Mouse (Mus musculus) hindbrain, embryonic 16.5 days (tissue): ENCODE measurements around the gene Sart3. TPM values are rescaled to one million over a fixed set of nuclear protein-coding genes. Genes with fewer than 3 reads are reported as not detected.

Experiments used
- ATAC-seq: fragments of 200-750 bp; cut with Nextera tagmentation; 2 replicates; pipeline ENCODE4 v1.8.0; 2017; ENCODE audit warnings: moderate TSS enrichment, moderate library complexity
- H3K27ac ChIP-seq: fragments of 300-500 bp; sonication (generic); 2 replicates; pipeline ENCODE4 v1.5.1; 2014; ENCODE audit warnings: low read depth, mild to moderate bottlenecking, control low read depth, low read length, moderate library complexity
- H3K27me3 ChIP-seq: fragments of 300-500 bp; sonication (generic); replicated peaks from 2 replicates; pipeline ENCODE4 v1.6.1; 2014; ENCODE audit warnings: low read length; ENCODE audit not compliant: control insufficient read depth, insufficient read depth
- H3K36me3 ChIP-seq: fragments of 300-500 bp; sonication (generic); 2 replicates; pipeline ENCODE4 v1.6.1; 2014; ENCODE audit warnings: mild to moderate bottlenecking, low read length, moderate library complexity, mixed read lengths; ENCODE audit not compliant: control insufficient read depth, insufficient read depth
- H3K4me1 ChIP-seq: fragments of 300-500 bp; sonication (generic); 2 replicates; pipeline ENCODE4 v1.6.1; 2014; ENCODE audit warnings: low read depth, low read length; ENCODE audit not compliant: control insufficient read depth, insufficient read depth
- H3K4me2 ChIP-seq: fragments of 300-500 bp; sonication (generic); 2 replicates; pipeline ENCODE4 v1.6.1; 2014; ENCODE audit warnings: mild to moderate bottlenecking, low read length, control low read depth, moderate library complexity
- H3K4me3 ChIP-seq: fragments of 300-500 bp; sonication (generic); 2 replicates; pipeline ENCODE4 v1.5.1; 2014; ENCODE audit warnings: mild to moderate bottlenecking, low read length, control low read depth, moderate library complexity
- H3K9ac ChIP-seq: fragments of 300-500 bp; sonication (generic); 2 replicates; pipeline ENCODE4 v1.6.1; 2014; ENCODE audit warnings: low read depth, mild to moderate bottlenecking, control low read depth, low read length, moderate library complexity
- H3K9me3 ChIP-seq: fragments of 300-500 bp; sonication (generic); 2 replicates; pipeline ENCODE4 v1.6.1; 2014; ENCODE audit warnings: mild to moderate bottlenecking, low read length, moderate library complexity; ENCODE audit not compliant: control insufficient read depth
- WGBS: fragments of 180-500 bp; shearing (Covaris S2); extraction: QIAGEN DNeasy Blood & Tissue Kit; methylation state at CpG from one replicate; pipeline ENCODE4 v1.1.7; 2014; 5-methylcytosine and 5-hydroxymethylcytosine counted together
- polyA plus RNA-seq: library from polyadenylated mRNA; unstranded; fragments of >200 nt; fragmentation: Nextera tagmentation; extraction: Ambion mirVana; gene quantifications from 2 replicates; pipeline ENCODE4 v1.2.1, GENCODE M21; 2015

The Sart3 gene
- polyA plus RNA-seq, 1 experiment from 2014 or later = 37.7 TPM

- Histone ChIP-seq H3K9ac (no peak overlapping the region), H3K36me3 (no peaks in the 10 kb centered on the region), H3K4me2 (no peak overlapping the region), H3K27me3 (no peaks in the 10 kb centered on the region; the same call in 1 of the 2 replicates), H3K4me3 (no peak overlapping the region), H3K27ac (no peak overlapping the region), H3K9me3 (0 out of 2 replicates have a peak, but pooled peaks cover 4% of the 10 kb centered on the region), H3K4me1 (no peaks in the 10 kb centered on the region)
- no peak for ATAC-seq
- 92% methylated on average over 4 of the region's 4 CpGs for WGBS
Measured at GRCm38 (mm10) chr5:113810111-113810510, 37.8 kb upstream of the Sart3 start.

GRCm38 (mm10) chr5:113808177-113808576 lies 35.9 kb upstream of the Sart3 start:
- H3K9me3 ChIP-seq = 0 out of 2 replicates have a peak, but pooled peaks cover 4% of the 10 kb centered on the region
- ATAC-seq = no peak
- H3K36me3 ChIP-seq = no peaks in the 10 kb centered on the region
- H3K4me1 ChIP-seq = no peaks in the 10 kb centered on the region
- no peak overlapping the region for H3K4me3 ChIP-seq
- H3K4me2 ChIP-seq = no peak overlapping the region
- 80% methylated on average over 2 of the region's 2 CpGs for WGBS
- H3K9ac ChIP-seq = no peak overlapping the region
- no peak overlapping the region for H3K27ac ChIP-seq
- no peaks in the 10 kb centered on the region for H3K27me3 ChIP-seq

GRCm38 (mm10) chr5:113807712-113808111 lies 35.4 kb upstream of the Sart3 start:
- Histone ChIP-seq H3K36me3 (no peaks in the 10 kb centered on the region), H3K27me3 (no peaks in the 10 kb centered on the region), H3K27ac (no peak overlapping the region), H3K4me1 (no peaks in the 10 kb centered on the region), H3K9ac (no peak overlapping the region), H3K9me3 (0 out of 2 replicates have a peak, but pooled peaks cover 4% of the 10 kb centered on the region), H3K4me3 (no peak overlapping the region), H3K4me2 (no peak overlapping the region)
- no peak for ATAC-seq
- WGBS = 56% methylated on average over 9 of the region's 9 CpGs

- Histone ChIP-seq H3K36me3 (no peaks in the 10 kb centered on the region), H3K27ac (no peak overlapping the region), H3K27me3 (no peaks in the 10 kb centered on the region), H3K9ac (no peak overlapping the region), H3K4me1 (no peaks in the 10 kb centered on the region), H3K9me3 (0 out of 2 replicates have a peak, but pooled peaks cover 4% of the 10 kb centered on the region), H3K4me3 (no peak overlapping the region), H3K4me2 (no peak overlapping the region)
- no peak for ATAC-seq
- WGBS = 36% methylated on average over 10 of the region's 10 CpGs
Measured at GRCm38 (mm10) chr5:113806414-113806813, 34.1 kb upstream of the Sart3 start.

GRCm38 (mm10) chr5:113805301-113805700 lies 33.0 kb upstream of the Sart3 start:
- H3K4me3 ChIP-seq = no peak overlapping the region
- no peak overlapping the region for H3K9ac ChIP-seq
- H3K4me1 ChIP-seq = no peaks in the 10 kb centered on the region
- H3K36me3 ChIP-seq = no peaks in the 10 kb centered on the region
- no peak overlapping the region for H3K4me2 ChIP-seq
- no peak for ATAC-seq
- H3K27ac ChIP-seq = no peak overlapping the region
- 89% methylated on average over 9 of the region's 9 CpGs for WGBS
- no peaks in the 10 kb centered on the region for H3K27me3 ChIP-seq
- H3K9me3 ChIP-seq = no peaks in the 10 kb centered on the region

- no peaks in the 10 kb centered on the region for H3K4me1 ChIP-seq
- no peaks in the 10 kb centered on the region for H3K36me3 ChIP-seq
- H3K9ac ChIP-seq = no peak overlapping the region
- H3K4me2 ChIP-seq = no peak overlapping the region
- no peak for ATAC-seq
- WGBS = 64% methylated on average over 7 of the region's 7 CpGs
- no peaks in the 10 kb centered on the region for H3K9me3 ChIP-seq
- no peaks in the 10 kb centered on the region for H3K27me3 ChIP-seq
- no peak overlapping the region for H3K4me3 ChIP-seq
- H3K27ac ChIP-seq = no peak overlapping the region
Measured at GRCm38 (mm10) chr5:113804395-113804966, 32.2 kb upstream of the Sart3 start.

GRCm38 (mm10) chr5:113800280-113800679 lies 28.0 kb upstream of the Sart3 start, which contains the start of gene Tmem119:
Gene Tmem119, minus strand, starts transcription at chr5:113800516.
- Histone ChIP-seq H3K4me1 (no peaks in the 10 kb centered on the region), H3K27me3 (peaks cover 3% of the 10 kb centered on the region; the same call in 1 of the 2 replicates), H3K9me3 (no peaks in the 10 kb centered on the region), H3K4me2 (peak within 1 kb of the TSS; percentile 12; the same call in 1 of the 2 replicates), H3K4me3 (no peak within 1 kb of the TSS; the same call in 1 of the 2 replicates), H3K9ac (no peak within 1 kb of the TSS), H3K36me3 (no peaks in the 10 kb centered on the region), H3K27ac (no peak within 1 kb of the TSS)
- WGBS = under 1% methylated on average over 11 of the region's 11 CpGs
- ATAC-seq = peak; percentile 52; the same call in 1 of the 2 replicates

GRCm38 (mm10) chr5:113799691-113800090 lies 27.4 kb upstream of the Sart3 start:
- Histone ChIP-seq H3K9ac (no peak overlapping the region), H3K4me3 (no peak overlapping the region; the same call in 1 of the 2 replicates), H3K4me2 (no peak overlapping the region), H3K36me3 (no peaks in the 10 kb centered on the region), H3K27me3 (peaks cover 3% of the 10 kb centered on the region; the same call in 1 of the 2 replicates), H3K4me1 (no peaks in the 10 kb centered on the region), H3K27ac (no peak overlapping the region), H3K9me3 (no peaks in the 10 kb centered on the region)
- 38% methylated on average over 5 of the region's 5 CpGs for WGBS
- no peak for ATAC-seq

- Histone ChIP-seq H3K9me3 (no peaks in the 10 kb centered on the region), H3K4me3 (no peak overlapping the region), H3K27ac (no peak overlapping the region), H3K27me3 (peaks cover 3% of the 10 kb centered on the region; the same call in 1 of the 2 replicates), H3K4me1 (no peaks in the 10 kb centered on the region), H3K36me3 (no peaks in the 10 kb centered on the region), H3K9ac (no peak overlapping the region), H3K4me2 (no peak overlapping the region)
- WGBS = 78% methylated on average over 9 of the region's 9 CpGs
- no peak for ATAC-seq
Measured at GRCm38 (mm10) chr5:113798525-113798924, 26.2 kb upstream of the Sart3 start.
